Mouse (Mus musculus) small intestine, adult 2 months (tissue): ENCODE results near the gene Mtss1l.

Source experiments
- CTCF ChIP-seq: fragments of 200-500 bp; IDR thresholded peaks from 2 replicates; pipeline ENCODE4 v1.5.1; 2012; ENCODE audit warnings: low read depth, mild to moderate bottlenecking, control low read depth, inconsistent platforms, low read length, moderate library complexity, mixed read lengths; ENCODE audit not compliant: insufficient replicate concordance, insufficient read length; ENCODE audit errors: extremely low read depth
- POLR2A ChIP-seq: fragments of 200-500 bp; IDR thresholded peaks from 2 replicates; pipeline ENCODE4 v1.6.1; 2012; ENCODE audit warnings: low read depth, mild to moderate bottlenecking, control low read depth, inconsistent platforms, low read length, moderate library complexity

- TF ChIP-seq POLR2A: no peak
- no peak for TF ChIP-seq CTCF
These were observed 29.0 kb downstream of the Mtss1l start for GRCm38 (mm10) chr8:110750269-110750668.
